Mouse (Mus musculus): ENCODE results near the gene Cwc25.

Cwc25 gene

DNA sequence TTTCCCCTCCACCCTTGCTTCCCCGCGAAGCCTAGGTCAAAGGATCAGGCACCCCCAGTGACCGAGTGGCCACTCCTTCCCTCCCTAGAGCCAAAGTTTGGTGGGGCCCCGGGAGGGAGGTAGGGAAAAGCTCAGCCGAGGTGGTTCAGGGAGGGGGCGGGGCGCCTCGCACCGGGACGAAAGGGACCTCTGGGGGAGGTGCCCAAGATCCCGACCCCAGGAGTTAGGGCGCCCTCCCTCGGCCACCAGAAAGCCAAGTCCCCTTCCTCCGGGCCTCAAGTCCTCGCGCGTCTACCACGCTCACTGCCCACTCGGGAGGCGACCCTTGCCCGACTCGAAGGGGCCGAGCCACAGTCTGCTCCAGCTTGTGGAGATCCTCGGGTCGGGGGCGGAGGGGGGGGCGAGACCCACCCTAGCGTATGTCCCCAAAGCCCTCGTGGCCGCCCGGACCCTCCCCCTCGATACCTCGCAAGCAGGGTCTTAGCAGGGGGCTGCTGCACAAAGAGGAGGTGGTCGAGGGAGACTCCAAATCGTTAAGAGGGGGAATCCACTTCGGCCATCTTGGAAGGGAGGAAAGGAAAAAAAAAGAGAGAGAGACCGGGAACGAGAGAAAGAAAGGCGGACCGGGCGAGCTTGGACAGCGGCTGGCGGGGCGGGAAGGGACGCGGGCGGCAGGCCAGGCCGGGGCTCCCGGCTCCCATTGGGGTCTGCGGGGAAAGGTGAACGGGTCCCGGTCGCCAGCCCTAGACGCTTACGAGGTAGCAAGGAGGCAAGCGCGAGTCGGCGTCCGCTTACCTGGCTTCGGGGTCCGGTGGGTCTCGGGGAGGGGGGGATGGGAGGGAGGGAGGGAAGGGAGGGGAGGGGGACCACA lies 67.4 kb downstream of the Cwc25 start:
- DNase-seq (ENCODE audit: low spot score in 2 of 2) = peak in 1 of 2 experiments; percentile 24

DNA sequence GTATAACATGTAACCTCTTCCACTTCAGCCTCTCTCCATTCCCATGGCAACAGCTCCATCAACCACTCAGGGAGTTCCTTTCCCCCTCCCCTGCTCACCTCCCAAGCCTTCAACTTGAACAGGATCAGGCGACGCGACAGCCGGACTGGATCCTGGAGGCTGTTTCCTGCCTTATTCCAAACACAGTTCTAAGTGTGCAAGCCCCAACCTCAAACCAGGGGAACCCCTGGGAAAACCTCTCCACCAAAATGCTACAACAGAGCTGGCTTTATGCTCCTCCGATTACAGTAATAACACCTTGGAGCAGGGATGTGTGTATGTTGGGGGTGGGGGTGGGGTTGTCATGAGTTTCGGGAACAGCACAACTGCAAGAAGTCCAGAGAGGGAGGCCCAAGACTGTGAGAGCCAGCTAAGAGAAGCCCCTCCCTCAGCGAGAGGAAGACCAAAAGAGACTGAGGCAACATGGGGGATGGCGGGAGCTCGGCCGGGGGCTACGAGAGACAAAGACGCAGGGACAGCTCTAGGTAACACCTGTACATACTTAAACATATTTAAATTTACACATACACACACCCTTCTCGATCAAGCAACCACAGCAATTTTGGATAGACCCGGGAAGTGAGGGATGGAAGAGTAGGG lies 68.3 kb downstream of the Cwc25 start:
- no peak for DNase-seq (ENCODE audit: low spot score in 2 of 2)

DNA sequence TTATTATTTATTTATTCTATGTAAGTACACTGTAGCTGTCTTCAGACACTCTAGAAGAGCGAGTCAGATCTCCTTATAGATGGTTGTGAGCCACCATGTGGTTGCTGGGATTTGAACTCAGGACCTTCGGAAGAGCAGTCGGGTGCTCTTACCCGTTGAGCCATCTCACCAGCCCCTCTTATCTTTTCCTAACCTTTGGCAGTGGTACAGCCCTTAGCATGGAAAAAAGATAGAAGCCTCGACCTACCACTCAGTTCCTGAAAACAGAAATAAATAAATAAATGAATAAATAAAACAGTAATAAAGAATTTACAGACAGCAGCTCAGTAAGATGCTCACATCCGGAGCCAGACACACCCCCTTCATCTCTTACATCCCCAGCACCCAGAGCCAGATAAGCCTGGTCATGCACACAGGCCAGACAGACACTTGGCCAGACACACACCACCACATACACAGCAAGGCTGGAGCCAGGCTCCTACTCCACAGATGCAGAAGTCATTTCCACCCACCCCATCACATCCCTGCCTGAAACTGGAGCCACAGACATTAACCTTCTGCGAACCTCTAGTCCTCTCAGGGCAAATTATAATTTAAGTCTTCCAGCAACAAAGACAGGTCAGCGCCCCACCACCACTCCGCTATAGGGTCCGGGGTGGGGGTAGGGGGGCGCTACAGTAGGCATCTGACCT lies 69.0 kb downstream of the Cwc25 start:
- DNase-seq (ENCODE audit: low spot score in 2 of 2) = no peak

DNA sequence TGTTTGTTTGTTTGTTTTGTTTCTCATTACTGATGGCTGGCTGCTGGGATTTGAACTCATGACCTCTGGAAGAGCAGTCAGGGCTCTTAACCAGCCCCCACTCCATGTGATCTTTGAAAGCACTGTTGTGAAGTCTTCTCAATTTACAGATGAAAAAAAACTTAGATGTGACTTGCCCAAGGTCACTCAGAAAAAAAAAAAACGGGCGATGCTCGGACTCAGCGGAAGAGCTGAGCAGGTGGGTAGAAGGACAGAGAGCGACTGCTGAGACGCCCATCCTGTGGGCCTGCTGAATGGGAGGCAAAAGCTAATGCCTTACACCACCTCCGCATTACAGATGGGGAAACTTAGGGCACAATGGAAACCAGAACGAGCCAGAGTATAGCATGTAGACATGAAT lies 69.7 kb downstream of the Cwc25 start:
- no peak for DNase-seq (ENCODE audit: low spot score in 2 of 2)

GRCm38 (mm10) chr11:97695712-97696401 lies 70.5 kb downstream of the Cwc25 start:
- no peak for DNase-seq (ENCODE audit: low spot score in 2 of 2)
